Mouse (Mus musculus) neural tube, embryonic 11.5 days (tissue): ENCODE data around the gene Olfr521. TPM values are rescaled to one million over a fixed set of nuclear protein-coding genes. Genes with fewer than 3 reads are reported as not detected.
A peak's percentile ranks its signal among the peaks of the same experiment; 100 is the strongest.

Experiments
- ATAC-seq: fragments of 200-750 bp; cut with Nextera tagmentation; 2 replicates; pipeline ENCODE4 v1.8.0; 2017; ENCODE audit warnings: moderate number of reproducible peaks, mild to moderate bottlenecking, moderate TSS enrichment, moderate library complexity; ENCODE audit not compliant: insufficient read depth, low FRiP score, low TSS enrichment
- DNase-seq: peaks from one replicate; pipeline ENCODE4 v3.0.0-alpha.2; 2015; ENCODE audit warnings: low spot score
- H3K27ac ChIP-seq: fragments of 300-500 bp; sonication (generic); 2 replicates; pipeline ENCODE4 v1.5.1; 2014; ENCODE audit warnings: low read depth, mild to moderate bottlenecking, low read length
- H3K27me3 ChIP-seq: fragments of 300-500 bp; sonication (generic); 2 replicates; pipeline ENCODE4 v1.6.1; 2014; ENCODE audit warnings: mild to moderate bottlenecking, low read length, mixed read lengths; ENCODE audit not compliant: control insufficient read depth, insufficient read depth
- H3K36me3 ChIP-seq: fragments of 300-500 bp; sonication (generic); 2 replicates; pipeline ENCODE4 v1.6.1; 2014; ENCODE audit warnings: mild to moderate bottlenecking, low read length, moderate library complexity, mixed read lengths; ENCODE audit not compliant: control insufficient read depth, insufficient read depth
- H3K4me1 ChIP-seq: fragments of 300-500 bp; sonication (generic); 2 replicates; pipeline ENCODE4 v1.6.1; 2014; ENCODE audit warnings: low read length, mixed read lengths; ENCODE audit not compliant: control insufficient read depth, insufficient read depth
- H3K4me2 ChIP-seq: fragments of 300-500 bp; sonication (generic); 2 replicates; pipeline ENCODE4 v1.6.1; 2014; ENCODE audit warnings: low read depth, mild to moderate bottlenecking, moderate library complexity
- H3K4me3 ChIP-seq: fragments of 300-500 bp; sonication (generic); 2 replicates; pipeline ENCODE4 v1.5.1; 2014; ENCODE audit warnings: low read depth, low read length
- H3K9ac ChIP-seq: fragments of 300-500 bp; sonication (generic); 2 replicates; pipeline ENCODE4 v1.6.1; 2014; ENCODE audit warnings: mild to moderate bottlenecking, low read length
- H3K9me3 ChIP-seq: fragments of 300-500 bp; sonication (generic); 2 replicates; pipeline ENCODE4 v1.6.1; 2016; ENCODE audit warnings: low read length; ENCODE audit not compliant: control insufficient read depth
- WGBS: fragments of 180-500 bp; shearing (Covaris S2); extraction: QIAGEN DNeasy Blood & Tissue Kit; methylation state at CpG from one replicate; pipeline ENCODE4 v1.1.7; 2014; 5-methylcytosine and 5-hydroxymethylcytosine counted together
- polyA plus RNA-seq: library from polyadenylated mRNA; unstranded; fragments of >200 nt; fragmentation: Nextera tagmentation; extraction: Ambion mirVana; gene quantifications from 2 replicates; pipeline ENCODE4 v1.2.1, GENCODE M21; 2014

Gene Olfr521
- polyA plus RNA-seq, 1 experiment from 2014 or later: not detected

- ATAC-seq: no peak
- Histone ChIP-seq H3K4me1 (no peaks in the 10 kb centered on the region), H3K4me3 (no peak overlapping the region), H3K9me3 (no peaks in the 10 kb centered on the region), H3K4me2 (no peak overlapping the region), H3K27ac (no peak overlapping the region), H3K27me3 (no peaks in the 10 kb centered on the region), H3K36me3 (no peaks in the 10 kb centered on the region), H3K9ac (no peak overlapping the region)
- 86% methylated on average over 3 of the region's 3 CpGs for WGBS
- no peak for DNase-seq
Observed at GRCm38 (mm10) chr7:99785553-99785952, 22.2 kb downstream of the Olfr521 start.

GRCm38 (mm10) chr7:99786774-99787173, 23.5 kb downstream of the Olfr521 start:
- WGBS: 91% methylated on average over 3 of the region's 3 CpGs
- Histone ChIP-seq H3K4me3 (no peak overlapping the region), H3K4me2 (no peak overlapping the region), H3K36me3 (no peaks in the 10 kb centered on the region), H3K9me3 (no peaks in the 10 kb centered on the region), H3K27me3 (no peaks in the 10 kb centered on the region), H3K27ac (no peak overlapping the region), H3K9ac (no peak overlapping the region), H3K4me1 (no peaks in the 10 kb centered on the region)
- DNase-seq (no peak), ATAC-seq (no peak)

GRCm38 (mm10) chr7:99787935-99788334, 24.6 kb downstream of the Olfr521 start:
- Histone ChIP-seq H3K9me3 (no peaks in the 10 kb centered on the region), H3K4me1 (no peaks in the 10 kb centered on the region), H3K4me3 (no peak overlapping the region), H3K4me2 (no peak overlapping the region), H3K27ac (no peak overlapping the region), H3K36me3 (no peaks in the 10 kb centered on the region), H3K27me3 (no peaks in the 10 kb centered on the region), H3K9ac (no peak overlapping the region)
- ATAC-seq: no peak
- 34% methylated on average over 2 of the region's 2 CpGs for WGBS
- DNase-seq: no peak

- Histone ChIP-seq H3K9ac (no peak overlapping the region), H3K4me1 (no peaks in the 10 kb centered on the region), H3K27ac (no peak overlapping the region), H3K4me2 (no peak overlapping the region), H3K27me3 (no peaks in the 10 kb centered on the region), H3K36me3 (no peaks in the 10 kb centered on the region), H3K4me3 (no peak overlapping the region), H3K9me3 (no peaks in the 10 kb centered on the region)
- ATAC-seq (no peak), DNase-seq (no peak)
- 32% methylated on average over 5 of the region's 5 CpGs for WGBS
Observed at GRCm38 (mm10) chr7:99788563-99788962, 25.3 kb downstream of the Olfr521 start.

- Histone ChIP-seq H3K9ac (no peak overlapping the region), H3K9me3 (no peaks in the 10 kb centered on the region), H3K27me3 (no peaks in the 10 kb centered on the region), H3K27ac (peak overlapping the region; percentile 71), H3K4me3 (no peak overlapping the region), H3K4me1 (peaks cover 2% of the 10 kb centered on the region; the same call in 1 of the 2 replicates), H3K4me2 (no peak overlapping the region), H3K36me3 (no peaks in the 10 kb centered on the region)
- ATAC-seq (0 out of 2 replicates have a peak, but pooled peaks have one; percentile 51), DNase-seq (peak; percentile 40)
- 60% methylated on average over 10 of the region's 10 CpGs for WGBS
Observed at GRCm38 (mm10) chr7:99790816-99791215, 27.5 kb downstream of the Olfr521 start.

- no peak overlapping the region for H3K4me2 ChIP-seq
- H3K9me3 ChIP-seq: no peaks in the 10 kb centered on the region
- H3K4me3 ChIP-seq: no peak overlapping the region
- H3K27me3 ChIP-seq: no peaks in the 10 kb centered on the region
- H3K9ac ChIP-seq: no peak overlapping the region
- peaks cover 6% of the 10 kb centered on the region; the same call in 1 of the 2 replicates for H3K4me1 ChIP-seq
- WGBS: 50% methylated on average over 2 of the region's 2 CpGs
- no peak for ATAC-seq
- no peak overlapping the region for H3K27ac ChIP-seq
- no peak for DNase-seq
- no peaks in the 10 kb centered on the region for H3K36me3 ChIP-seq
Observed at GRCm38 (mm10) chr7:99794096-99794495, 30.8 kb downstream of the Olfr521 start.

- peak overlapping the region; percentile 65; the same call in 1 of the 2 replicates for H3K27ac ChIP-seq
- H3K9me3 ChIP-seq: no peaks in the 10 kb centered on the region
- H3K4me3 ChIP-seq: no peak overlapping the region
- no peaks in the 10 kb centered on the region for H3K36me3 ChIP-seq
- H3K27me3 ChIP-seq: no peaks in the 10 kb centered on the region
- WGBS: 10% methylated on average over 17 of the region's 17 CpGs
- H3K9ac ChIP-seq: no peak overlapping the region
- H3K4me1 ChIP-seq: peaks cover 6% of the 10 kb centered on the region; the same call in 1 of the 2 replicates
- DNase-seq: peak; percentile 77
- ATAC-seq: peak; percentile 77
- peak overlapping the region; percentile 26 for H3K4me2 ChIP-seq
Observed at GRCm38 (mm10) chr7:99795192-99795981, 32.1 kb downstream of the Olfr521 start.

- no peaks in the 10 kb centered on the region for H3K36me3 ChIP-seq
- H3K27me3 ChIP-seq: no peaks in the 10 kb centered on the region
- peaks cover 6% of the 10 kb centered on the region; the same call in 1 of the 2 replicates for H3K4me1 ChIP-seq
- H3K4me3 ChIP-seq: no peak overlapping the region
- H3K9ac ChIP-seq: no peak overlapping the region
- ATAC-seq (no peak; the same call in 1 of the 2 replicates), DNase-seq (no peak)
- no peak overlapping the region for H3K4me2 ChIP-seq
- H3K27ac ChIP-seq: no peak overlapping the region; the same call in 1 of the 2 replicates
- no peaks in the 10 kb centered on the region for H3K9me3 ChIP-seq
- 74% methylated on average over 3 of the region's 3 CpGs for WGBS
Observed at GRCm38 (mm10) chr7:99796471-99796870, 33.2 kb downstream of the Olfr521 start.

GRCm38 (mm10) chr7:99797261-99797660, 34.0 kb downstream of the Olfr521 start:
- no peak for ATAC-seq
- Histone ChIP-seq H3K4me1 (peaks cover 6% of the 10 kb centered on the region; the same call in 1 of the 2 replicates), H3K4me3 (no peak overlapping the region), H3K9ac (no peak overlapping the region), H3K36me3 (no peaks in the 10 kb centered on the region), H3K27me3 (no peaks in the 10 kb centered on the region), H3K4me2 (no peak overlapping the region), H3K27ac (no peak overlapping the region), H3K9me3 (no peaks in the 10 kb centered on the region)
- no peak for DNase-seq
- WGBS: 82% methylated on average over 3 of the region's 3 CpGs
